Mouse (Mus musculus) midbrain, postnatal 0 days (tissue): ENCODE results near the gene Igfbp6. TPM values are rescaled to one million over a fixed set of nuclear protein-coding genes. Genes with fewer than 3 reads are reported as not detected.

ENCODE experiments used
- ATAC-seq: fragments of 200-750 bp; cut with Nextera tagmentation; 2 replicates; pipeline ENCODE4 v1.8.0; 2017; ENCODE audit warnings: moderate number of reproducible peaks, mild to moderate bottlenecking, moderate TSS enrichment, moderate library complexity; ENCODE audit not compliant: low FRiP score
- DNase-seq: peaks from one replicate; pipeline ENCODE4 v3.0.0-alpha.2; 2015; ENCODE audit warnings: low spot score
- H3K27ac ChIP-seq: fragments of 300-500 bp; sonication (generic); 2 replicates; pipeline ENCODE4 v1.5.1; 2014; ENCODE audit warnings: low read depth, mild to moderate bottlenecking, low read length, mixed read lengths
- H3K27me3 ChIP-seq: fragments of 300-500 bp; sonication (generic); 2 replicates; pipeline ENCODE4 v1.6.1; 2014; ENCODE audit warnings: low read length, control low read depth, mixed read lengths; ENCODE audit not compliant: insufficient read depth
- H3K36me3 ChIP-seq: fragments of 300-500 bp; sonication (generic); 2 replicates; pipeline ENCODE4 v1.6.1; 2014; ENCODE audit warnings: low read length, control low read depth, mixed read lengths; ENCODE audit not compliant: insufficient read depth
- H3K4me1 ChIP-seq: fragments of 300-500 bp; sonication (generic); 2 replicates; pipeline ENCODE4 v1.6.1; 2014; ENCODE audit warnings: mild to moderate bottlenecking, control low read depth, antibody characterized with exemption, low read length, mixed read lengths; ENCODE audit not compliant: insufficient read depth
- H3K4me2 ChIP-seq: fragments of 300-500 bp; sonication (generic); 2 replicates; pipeline ENCODE4 v1.6.1; 2014; ENCODE audit warnings: low read depth, mild to moderate bottlenecking, low read length, mixed read lengths; ENCODE audit not compliant: poor library complexity, severe bottlenecking
- H3K4me3 ChIP-seq: fragments of 300-500 bp; sonication (generic); 2 replicates; pipeline ENCODE4 v1.5.1; 2014; ENCODE audit warnings: low read depth, mild to moderate bottlenecking, low read length, moderate library complexity
- H3K9ac ChIP-seq: fragments of 300-500 bp; sonication (generic); replicated peaks from 2 replicates; pipeline ENCODE4 v1.6.1; 2014; ENCODE audit warnings: mild to moderate bottlenecking, low read length, moderate library complexity, mixed read lengths; ENCODE audit not compliant: poor library complexity, severe bottlenecking
- H3K9me3 ChIP-seq: fragments of 300-500 bp; sonication (generic); 2 replicates; pipeline ENCODE4 v1.6.1; 2016; ENCODE audit warnings: low read length, control low read depth
- CTCF ChIP-seq: IDR thresholded peaks from 2 replicates; pipeline ENCODE4 v1.5.1; 2016; ENCODE audit warnings: antibody characterized with exemption, mild to moderate bottlenecking
- WGBS: fragments of 180-500 bp; shearing (Covaris S2); extraction: QIAGEN DNeasy Blood & Tissue Kit; methylation state at CpG from one replicate; pipeline ENCODE4 v1.1.7; 2014; 5-methylcytosine and 5-hydroxymethylcytosine counted together
- polyA plus RNA-seq: library from polyadenylated mRNA; unstranded; fragments of >200 nt; fragmentation: Nextera tagmentation; extraction: Ambion mirVana; gene quantifications from 2 replicates; pipeline ENCODE4 v1.2.1, GENCODE M21; 2015
- total RNA-seq: library from RNA; depleted of rRNA; stranded (reverse); fragments of >200 nt; gene quantifications from 2 replicates; pipeline ENCODE4 v1.2.3, GENCODE M21; 2014

The Igfbp6 gene
- total and polyA plus RNA-seq, 2 experiments from 2014 or later = 9.9 to 13.6 TPM

DNA sequence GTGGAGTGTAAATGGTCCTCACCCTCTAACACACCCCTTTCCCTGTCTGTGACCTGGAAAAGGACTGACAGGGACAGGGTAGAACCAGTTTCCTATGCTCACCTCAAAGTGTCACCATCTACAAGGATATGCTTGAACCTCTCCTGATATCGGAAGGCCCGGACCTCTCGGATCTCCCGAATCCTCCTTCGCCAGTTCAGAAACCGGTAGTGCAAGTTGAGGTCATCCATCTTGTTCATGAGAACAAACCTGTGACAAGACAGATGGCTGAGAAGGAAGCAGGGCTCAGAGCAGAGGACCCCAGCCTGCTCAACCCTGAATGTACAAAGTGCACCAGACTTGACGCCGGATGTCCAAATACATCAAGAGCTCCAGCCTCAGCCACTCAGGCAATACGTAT, 10.8 kb upstream of the Igfbp6 start:
- 90% methylated on average over 9 of the region's 9 CpGs for WGBS
- ATAC-seq (no peak), DNase-seq (no peak)
- Histone ChIP-seq H3K36me3 (peaks cover 34% of the 10 kb centered on the region), H3K27me3 (no peaks in the 10 kb centered on the region), H3K4me2 (no peak overlapping the region), H3K4me1 (no peaks in the 10 kb centered on the region), H3K27ac (no peak overlapping the region), H3K9ac (no peak overlapping the region), H3K9me3 (no peaks in the 10 kb centered on the region), H3K4me3 (no peak overlapping the region)
- no peak for TF ChIP-seq CTCF

DNA sequence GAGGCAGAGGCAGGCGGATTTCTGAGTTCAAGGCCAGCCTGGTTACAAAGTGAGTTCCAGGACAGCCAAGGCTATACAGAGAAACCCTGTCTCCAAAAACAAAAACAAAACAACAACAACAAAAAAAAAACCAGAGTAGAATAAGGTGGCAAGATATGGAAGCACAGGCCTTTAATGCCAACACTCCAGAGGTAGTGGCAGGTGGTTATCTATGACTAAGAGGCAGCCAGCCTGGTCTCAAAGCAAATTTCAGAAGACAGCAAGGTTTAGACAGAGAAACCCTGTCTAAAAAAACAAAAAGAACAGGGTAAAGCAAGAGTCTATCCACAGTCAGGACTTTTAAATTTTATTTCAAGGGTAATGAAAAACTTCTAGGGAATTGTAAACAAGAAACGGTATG, 9.5 kb upstream of the Igfbp6 start:
- WGBS = 82% methylated on average over 2 of the region's 2 CpGs
- H3K4me2 ChIP-seq = peak overlapping the region; percentile 72
- no peaks in the 10 kb centered on the region for H3K9me3 ChIP-seq
- ATAC-seq = no peak
- H3K36me3 ChIP-seq = peaks cover 28% of the 10 kb centered on the region
- no peaks in the 10 kb centered on the region for H3K27me3 ChIP-seq
- H3K4me3 ChIP-seq = peak overlapping the region; percentile 75
- H3K27ac ChIP-seq = no peak overlapping the region
- no peak for TF ChIP-seq CTCF
- no peak for DNase-seq
- no peak overlapping the region for H3K9ac ChIP-seq
- no peaks in the 10 kb centered on the region for H3K4me1 ChIP-seq

DNA sequence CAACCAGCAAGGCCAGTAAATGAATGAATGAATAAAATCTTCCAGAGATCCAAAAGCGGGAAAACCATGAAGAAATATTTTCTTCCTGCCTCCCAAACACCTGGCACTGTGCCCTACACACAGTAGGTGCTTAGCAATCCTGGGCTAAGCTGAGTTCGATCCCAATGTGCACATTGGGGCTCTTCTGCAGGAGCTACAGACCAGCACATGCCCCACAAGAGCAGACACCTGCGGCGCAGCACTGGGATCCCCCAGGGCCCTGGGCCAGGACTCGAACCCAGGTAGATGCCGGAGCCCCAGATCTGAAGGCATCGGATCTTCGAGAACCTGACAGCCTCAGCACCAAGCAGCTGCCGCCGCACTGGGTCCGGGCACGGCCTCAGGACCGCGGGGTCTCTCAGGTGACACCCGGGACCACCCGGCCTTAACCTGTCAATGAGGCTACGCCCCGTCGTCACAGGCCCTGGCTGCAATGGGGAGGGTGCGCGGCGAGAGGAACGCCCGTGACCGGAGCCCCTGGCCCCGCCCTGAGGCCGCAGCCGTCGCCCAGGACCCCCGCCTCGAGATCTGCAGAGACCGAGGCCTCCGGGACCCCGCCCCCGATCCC, 8.5 kb upstream of the Igfbp6 start:
- H3K27ac ChIP-seq = peak overlapping the region; percentile 77
- no peaks in the 10 kb centered on the region for H3K27me3 ChIP-seq
- DNase-seq (no peak), ATAC-seq (peak; percentile 68)
- no peak for TF ChIP-seq CTCF
- H3K4me1 ChIP-seq = no peaks in the 10 kb centered on the region
- WGBS = 2% methylated on average over 34 of the region's 35 CpGs
- peak overlapping the region; percentile 80 for H3K9ac ChIP-seq
- peak overlapping the region; percentile 75 for H3K4me3 ChIP-seq
- no peaks in the 10 kb centered on the region for H3K9me3 ChIP-seq
- H3K36me3 ChIP-seq = peaks cover 19% of the 10 kb centered on the region
- H3K4me2 ChIP-seq = peak overlapping the region; percentile 72

DNA sequence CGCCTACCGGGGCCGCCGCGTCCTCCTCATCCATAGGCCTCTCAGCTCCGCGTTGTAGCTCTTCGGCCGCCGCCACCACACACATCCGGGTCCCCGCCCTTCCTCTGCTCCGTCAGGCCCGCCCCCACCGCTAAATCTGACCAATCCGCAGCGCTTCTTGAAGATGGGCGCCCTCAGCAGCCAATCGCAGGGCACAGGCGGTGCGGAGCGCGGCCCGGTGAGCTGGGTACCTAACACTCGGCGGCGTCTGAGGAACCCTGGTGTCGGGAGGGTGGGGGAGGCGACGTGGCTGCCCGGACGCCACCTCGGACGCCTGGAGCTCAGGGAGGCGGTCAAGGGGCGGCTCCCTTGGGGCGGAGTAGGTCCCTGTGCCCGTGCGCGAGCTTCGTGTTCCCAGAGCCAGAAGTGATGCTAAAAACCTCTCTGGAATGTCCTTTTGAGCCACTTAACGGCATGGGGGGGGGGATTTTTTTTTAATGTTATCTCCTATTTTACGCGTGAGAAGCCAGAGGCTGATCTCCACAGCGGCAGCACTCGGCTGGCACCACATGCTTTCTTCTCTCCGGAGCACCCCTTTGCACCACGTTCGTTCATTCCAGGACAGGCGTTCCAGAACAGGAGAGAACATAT, 7.9 kb upstream of the Igfbp6 start, which contains the start of gene Spryd3:
TSS of gene Spryd3 (minus strand) at position 106 of the 630 bp plus-strand sequence.
- peaks cover 15% of the 10 kb centered on the region for H3K36me3 ChIP-seq
- H3K9me3 ChIP-seq = no peaks in the 10 kb centered on the region
- under 1% methylated on average over 50 of the region's 50 CpGs for WGBS
- H3K27me3 ChIP-seq = no peaks in the 10 kb centered on the region
- H3K4me2 ChIP-seq = peak within 1 kb of the TSS; percentile 72
- peak within 1 kb of the TSS; percentile 75 for H3K4me3 ChIP-seq
- no peaks in the 10 kb centered on the region for H3K4me1 ChIP-seq
- peak within 1 kb of the TSS; percentile 77 for H3K27ac ChIP-seq
- DNase-seq (peak; percentile 96), ATAC-seq (peak; percentile 99)
- peak within 1 kb of the TSS; percentile 80 for H3K9ac ChIP-seq
- TF ChIP-seq CTCF = 0 out of 2 replicates have a peak, but pooled peaks have one; percentile 18

DNA sequence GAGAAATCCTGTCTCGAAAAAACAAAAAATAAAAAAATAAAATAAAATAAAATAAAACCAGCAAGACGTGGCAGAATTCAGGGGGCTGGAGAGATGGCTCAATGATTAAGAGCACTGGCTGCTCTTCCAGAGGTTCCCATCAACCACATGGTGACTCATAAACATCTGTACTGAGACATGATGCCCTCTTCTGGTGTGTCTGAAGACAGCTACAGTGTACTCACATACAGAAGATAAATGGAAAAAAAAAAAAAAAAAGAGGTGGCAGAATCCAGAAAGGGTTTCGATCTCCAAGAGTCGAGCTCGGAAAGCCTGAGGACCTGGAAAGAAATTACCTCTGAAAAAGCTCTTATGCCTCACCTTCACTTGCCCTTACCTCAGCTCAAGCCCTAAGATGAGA, 3.0 kb upstream of the Igfbp6 start:
- H3K9me3 ChIP-seq = no peaks in the 10 kb centered on the region
- 84% methylated on average over 5 of the region's 5 CpGs for WGBS
- DNase-seq (no peak), ATAC-seq (no peak)
- no peak overlapping the region for H3K4me2 ChIP-seq
- H3K27ac ChIP-seq = no peak overlapping the region
- H3K9ac ChIP-seq = no peak overlapping the region
- TF ChIP-seq CTCF = no peak
- peaks cover 26% of the 10 kb centered on the region for H3K27me3 ChIP-seq
- H3K36me3 ChIP-seq = no peaks in the 10 kb centered on the region
- no peaks in the 10 kb centered on the region for H3K4me1 ChIP-seq
- no peak overlapping the region for H3K4me3 ChIP-seq
